Mouse (Mus musculus): ENCODE data around the gene Hsd17b12. TPM values are rescaled to one million over a fixed set of nuclear protein-coding genes. Genes with fewer than 3 reads are reported as not detected.

The Hsd17b12 gene
- total RNA-seq, 4 experiments from 2014 or later, result 17.5 to 19.1 (median 18.4) TPM

DNA sequence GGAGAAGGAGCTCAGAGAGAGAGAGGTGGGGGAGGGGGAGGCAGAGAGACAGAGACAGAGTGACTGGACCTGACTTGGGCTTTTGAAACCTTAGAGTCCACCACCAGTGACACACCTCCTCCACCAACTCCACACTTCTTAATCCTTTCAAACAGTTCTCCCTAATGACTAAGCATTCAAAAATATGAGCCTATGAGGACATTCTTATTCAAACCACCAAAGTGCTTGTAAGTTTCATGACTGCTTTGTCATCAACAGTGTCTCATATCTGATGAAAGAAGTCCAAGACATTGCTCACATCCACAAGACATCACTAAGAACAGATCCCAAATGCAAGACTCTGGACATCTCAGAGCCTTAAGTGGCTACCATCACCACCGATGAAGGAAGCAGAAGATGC lies 67.9 kb downstream of the Hsd17b12 start:
- DNase-seq (ENCODE audit: low spot score), result no peak

DNA sequence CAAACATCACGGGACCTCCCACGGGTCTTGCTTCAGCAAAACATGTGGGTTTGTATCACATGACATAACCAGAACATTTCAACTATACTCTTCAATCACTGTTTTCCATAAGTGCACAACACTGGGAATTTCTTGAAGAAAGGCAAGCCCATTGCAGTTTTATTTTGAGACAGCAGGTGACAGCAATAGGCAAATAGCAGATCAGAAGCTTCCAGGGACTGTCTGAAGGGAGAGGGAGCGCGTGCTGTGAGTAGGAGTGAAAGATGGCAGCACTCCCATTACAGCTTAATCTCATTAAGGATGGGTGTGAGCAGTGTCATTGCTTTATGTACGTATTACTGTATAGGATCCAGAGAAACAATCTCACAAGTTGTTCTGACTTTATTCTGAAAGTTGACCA lies 88.3 kb downstream of the Hsd17b12 start:
- DNase-seq (ENCODE audit: low spot score), result no peak

DNA sequence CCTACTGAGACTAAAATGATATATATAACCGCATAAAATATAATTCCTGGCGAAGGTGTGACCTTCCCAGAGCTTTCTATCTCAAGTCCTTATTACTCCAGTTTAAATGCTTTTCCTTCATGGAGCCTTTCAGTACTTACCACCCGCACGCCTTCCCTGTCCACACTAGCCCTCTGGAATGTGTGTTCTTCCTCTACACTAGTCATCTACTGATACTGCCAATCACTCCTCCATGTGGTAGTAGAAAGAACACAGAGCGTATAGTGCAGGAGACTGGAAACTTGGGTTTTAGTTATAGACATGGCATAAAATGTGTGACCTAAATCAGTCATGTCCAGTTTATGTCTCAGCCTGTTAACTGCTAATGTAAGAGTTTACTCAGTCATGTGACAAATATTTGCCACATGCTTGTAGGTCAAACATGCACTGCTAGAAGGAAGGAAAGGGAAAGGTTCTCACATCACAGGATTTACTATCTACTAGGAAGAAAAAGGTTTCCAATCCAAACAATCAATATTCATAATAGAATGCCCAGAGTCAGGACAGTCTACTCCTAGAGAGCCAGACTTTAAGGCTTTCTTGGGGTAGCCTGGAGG lies 91.1 kb downstream of the Hsd17b12 start:
- DNase-seq (ENCODE audit: low spot score), result no peak

DNA sequence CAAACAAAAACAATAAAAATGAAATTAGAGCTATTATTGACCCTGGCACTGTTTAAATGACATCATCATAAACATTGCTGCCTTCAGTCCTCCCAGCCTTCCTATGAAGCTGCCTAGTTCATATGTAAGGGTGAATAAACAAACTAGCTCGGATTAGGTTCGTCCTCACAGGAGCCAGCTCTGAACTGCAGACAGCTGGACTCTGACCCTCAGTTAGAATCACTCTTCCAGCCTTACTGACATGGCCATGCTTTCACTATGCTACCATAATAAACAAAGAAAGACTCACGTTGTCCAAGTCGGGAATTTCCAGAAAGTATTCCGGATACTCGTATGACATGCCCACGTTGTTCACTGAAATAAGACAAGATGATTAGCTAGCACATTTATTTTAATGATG lies 91.6 kb downstream of the Hsd17b12 start:
- DNase-seq (ENCODE audit: low spot score), result no peak

DNA sequence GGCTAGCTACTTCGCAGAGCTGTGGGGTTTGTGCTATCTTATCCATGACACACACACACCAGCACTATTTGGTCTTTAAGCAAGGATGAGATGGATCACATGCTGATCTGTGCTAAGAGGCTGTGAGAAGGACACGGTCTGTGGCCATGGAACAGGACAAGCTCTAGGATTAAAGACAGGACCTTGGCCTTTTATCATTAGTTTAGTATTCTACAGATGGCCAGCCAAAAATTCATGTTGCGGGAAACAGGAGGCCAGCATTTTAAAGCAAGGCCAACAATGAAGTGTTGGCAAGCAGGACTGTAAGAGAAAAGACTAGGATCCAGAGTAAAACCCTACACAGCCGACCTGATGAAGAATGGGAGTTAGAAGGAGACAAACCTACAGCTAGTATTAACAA lies 95.0 kb downstream of the Hsd17b12 start:
- DNase-seq (ENCODE audit: low spot score), result no peak

DNA sequence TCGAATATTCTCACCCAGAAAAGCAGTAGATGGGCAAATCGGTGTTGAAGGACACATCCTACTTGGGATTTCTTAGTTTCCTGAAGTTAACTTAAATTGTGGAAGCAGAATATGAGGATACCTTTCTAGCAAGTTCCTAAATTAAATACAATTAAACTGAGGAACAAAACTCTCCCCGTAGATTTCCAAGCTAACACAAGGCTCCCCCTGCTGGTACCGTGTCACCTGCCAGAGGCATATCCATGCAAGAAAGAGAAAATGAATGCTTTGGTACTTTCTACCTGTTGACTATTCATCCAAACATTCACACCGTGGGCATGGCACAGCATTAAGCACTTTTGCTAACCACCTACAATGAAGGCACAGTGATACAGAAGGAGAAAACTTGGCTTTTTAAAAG lies 98.3 kb downstream of the Hsd17b12 start:
- no peak for DNase-seq (ENCODE audit: low spot score)

DNA sequence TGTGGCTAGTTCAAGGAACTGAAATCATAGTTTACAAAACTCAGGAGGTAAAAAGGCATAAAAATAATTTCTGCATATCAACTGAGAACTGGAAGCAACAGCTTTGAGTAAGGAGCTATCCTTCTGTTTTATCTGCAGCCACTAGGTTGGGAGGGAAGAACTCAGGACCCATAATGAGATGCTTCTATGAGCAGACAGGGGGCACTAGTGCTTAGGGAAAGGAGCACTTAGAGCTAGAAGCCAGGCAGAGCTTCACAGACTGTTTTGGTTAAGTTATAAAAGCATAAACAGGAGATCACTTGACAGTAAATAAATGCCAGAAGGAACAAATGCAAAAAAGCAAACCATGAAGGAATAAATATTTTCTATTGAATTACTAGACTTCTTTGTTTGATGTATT lies 103.0 kb downstream of the Hsd17b12 start:
- peak; percentile 18 for DNase-seq (ENCODE audit: low spot score)

DNA sequence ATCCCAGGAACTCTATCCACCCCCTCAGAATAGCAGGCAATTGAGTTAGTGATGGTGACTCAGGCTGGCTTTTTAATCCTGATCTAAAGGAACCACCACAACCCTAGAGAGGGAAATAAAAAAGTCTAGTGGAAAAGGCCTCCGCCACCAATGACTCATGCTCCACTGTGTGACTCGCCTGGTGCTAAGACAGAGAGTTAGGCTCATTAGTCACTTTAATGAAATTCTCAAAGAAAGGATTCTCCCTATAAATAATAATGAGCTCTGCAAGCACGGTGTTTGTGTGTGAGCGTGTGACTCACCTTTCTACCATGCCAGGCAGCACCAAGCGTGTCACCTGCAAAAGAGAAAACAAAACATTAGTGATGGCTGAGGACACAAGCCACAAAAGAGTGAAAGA lies 105.8 kb downstream of the Hsd17b12 start:
- DNase-seq (ENCODE audit: low spot score), result no peak

DNA sequence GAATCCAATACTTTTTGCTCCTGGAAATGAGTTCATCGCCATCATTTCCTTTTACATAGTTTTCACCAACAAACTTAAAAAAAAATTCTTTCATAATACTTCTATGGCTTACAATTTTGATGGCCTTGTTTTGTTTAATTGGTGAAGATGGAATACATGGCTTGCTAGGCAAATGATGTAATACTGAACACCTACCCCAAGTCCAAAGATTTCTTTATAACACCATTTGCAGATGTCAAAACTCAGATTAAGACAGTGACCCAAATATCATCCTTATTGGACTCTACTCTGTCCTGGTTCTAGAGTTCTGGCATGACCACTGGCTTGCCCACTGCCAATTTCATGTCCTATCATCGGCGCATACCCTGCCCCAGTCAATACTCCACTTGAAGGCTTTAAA lies 106.9 kb downstream of the Hsd17b12 start:
- DNase-seq (ENCODE audit: low spot score), result no peak

DNA sequence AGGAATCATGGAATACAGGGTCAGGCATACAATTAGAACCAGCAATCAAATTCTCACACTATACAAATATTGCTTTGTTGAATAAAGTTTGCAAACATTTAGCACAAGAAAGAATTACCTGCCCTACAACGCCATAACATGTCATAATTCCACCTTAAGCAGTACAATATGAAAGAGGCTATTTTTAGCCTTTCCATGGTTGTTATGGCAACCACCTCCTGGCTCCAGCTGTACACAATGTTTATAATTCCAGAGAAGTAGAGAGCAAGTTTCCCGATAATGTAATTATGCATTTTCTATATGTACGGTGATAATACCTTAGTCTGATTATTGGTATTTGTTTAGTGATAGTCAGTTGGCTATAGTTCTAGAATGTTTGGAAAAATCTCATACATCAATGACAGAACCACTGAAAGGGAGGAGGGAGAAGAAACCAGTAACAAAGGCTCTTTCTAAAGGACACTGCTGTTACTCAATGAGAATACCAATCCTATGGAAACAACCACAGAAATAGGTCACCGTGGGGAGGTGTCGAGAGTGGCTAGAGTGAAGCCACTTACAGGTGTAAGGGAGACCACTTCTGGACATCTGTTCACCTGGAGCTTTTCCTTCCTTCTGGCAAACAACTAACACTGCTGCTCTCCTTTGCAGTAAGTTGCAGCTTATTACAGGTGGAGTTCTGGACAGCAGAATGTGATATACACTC lies 108.1 kb downstream of the Hsd17b12 start:
- no peak for DNase-seq (ENCODE audit: low spot score)

DNA sequence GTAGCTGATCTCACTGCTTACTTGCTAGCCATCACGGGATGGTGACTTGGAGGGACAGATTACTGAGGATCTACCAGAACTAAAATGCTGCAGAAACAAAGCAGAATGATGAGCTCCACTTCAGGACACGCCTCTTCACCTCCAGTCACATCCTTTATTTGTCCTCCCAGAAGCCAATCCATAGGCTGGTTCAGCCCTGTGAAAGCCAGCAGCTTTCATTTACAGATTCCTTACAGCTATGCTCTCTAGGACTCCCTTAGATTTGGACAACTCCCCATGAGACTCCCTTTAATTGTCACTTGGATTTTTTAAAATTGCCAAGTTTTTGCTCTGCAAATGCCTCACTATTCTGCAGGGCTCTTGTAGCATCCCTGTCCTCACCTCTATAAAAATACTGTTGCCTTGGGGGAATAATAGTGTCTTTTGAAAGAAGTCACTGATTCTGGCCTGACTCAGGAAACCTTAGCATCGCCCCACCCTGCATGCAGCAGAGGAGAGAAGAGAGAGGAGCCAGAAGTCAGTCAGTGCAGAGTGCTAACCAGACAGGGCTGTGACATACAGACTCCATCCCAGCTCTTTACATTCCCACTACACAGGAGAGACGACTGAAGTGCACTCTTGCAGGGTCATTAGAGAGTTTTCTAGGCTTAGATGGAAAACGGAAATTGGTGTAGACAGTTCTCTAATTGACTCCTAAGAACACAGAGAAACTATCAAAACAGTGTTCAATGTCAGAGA lies 108.9 kb downstream of the Hsd17b12 start:
- no peak for DNase-seq (ENCODE audit: low spot score)

DNA sequence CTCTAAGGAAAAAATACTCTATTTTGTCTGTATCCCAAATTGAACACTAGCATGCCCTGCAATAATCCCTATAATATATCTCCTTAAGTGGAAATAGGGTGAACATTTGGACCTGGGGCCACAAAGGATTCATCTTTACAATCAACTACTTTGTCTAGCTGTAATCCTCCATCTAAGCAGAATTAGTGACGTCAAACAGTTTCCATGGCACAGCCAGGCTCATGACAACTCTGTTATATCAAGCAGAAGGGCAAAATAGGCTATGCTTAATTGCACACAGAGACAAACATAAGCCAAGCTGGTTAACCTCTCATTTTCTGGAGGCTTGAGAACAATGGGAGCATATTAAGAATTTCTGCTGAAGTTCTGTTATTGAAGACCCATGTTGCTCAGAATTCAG lies 109.5 kb downstream of the Hsd17b12 start:
- DNase-seq (ENCODE audit: low spot score), result no peak

DNA sequence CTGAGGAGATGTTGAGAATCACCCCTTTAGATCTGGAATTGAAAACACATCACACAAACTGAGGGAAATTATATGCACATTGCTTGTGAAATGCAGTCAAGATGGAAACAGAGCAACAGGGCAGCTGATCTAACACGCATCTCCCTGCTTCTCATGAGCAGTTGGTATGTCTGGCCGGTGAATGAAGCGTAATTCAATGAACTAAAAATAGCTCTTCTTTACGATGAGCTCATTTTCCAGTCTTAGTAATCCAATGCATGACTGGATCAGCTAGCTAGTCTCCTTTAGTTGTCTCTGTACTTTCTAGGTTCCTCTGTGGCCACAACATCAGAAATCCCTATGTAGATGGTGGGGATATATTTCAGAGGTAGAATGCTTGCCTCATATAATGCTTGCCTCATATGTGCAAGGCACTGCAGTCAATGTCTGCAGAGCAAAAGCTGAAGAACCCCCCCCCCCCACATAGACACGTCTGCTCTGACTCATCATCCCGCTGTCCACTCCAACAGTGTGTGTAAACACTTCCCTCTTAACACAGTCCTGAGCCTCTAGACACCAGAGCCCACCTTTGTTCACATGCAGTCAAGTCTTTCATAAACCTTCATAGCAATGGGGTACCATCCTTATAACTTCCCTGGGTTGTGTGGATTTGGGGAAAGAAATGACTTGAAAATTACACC lies 112.2 kb downstream of the Hsd17b12 start:
- DNase-seq (ENCODE audit: low spot score), result peak; percentile 27

DNA sequence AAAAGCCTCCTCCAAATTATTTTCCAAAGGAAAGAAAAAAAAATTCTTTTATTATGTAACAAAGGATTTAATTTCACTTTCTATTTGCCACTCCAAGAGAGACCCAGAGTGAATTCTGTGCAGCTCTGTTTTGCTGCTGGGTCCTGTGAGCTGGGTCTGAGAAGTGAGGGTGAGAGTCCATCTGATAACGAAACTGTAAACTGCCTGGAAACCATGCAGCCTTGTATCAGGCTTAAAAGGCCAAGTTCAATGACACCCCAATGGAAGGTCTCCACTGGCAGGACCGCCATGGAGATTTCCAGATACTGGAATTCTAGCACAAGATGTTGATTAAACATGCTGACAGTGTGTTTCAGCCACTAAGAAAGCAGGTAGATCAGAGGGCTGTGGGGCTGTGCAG lies 113.6 kb downstream of the Hsd17b12 start:
- no peak for DNase-seq (ENCODE audit: low spot score)

DNA sequence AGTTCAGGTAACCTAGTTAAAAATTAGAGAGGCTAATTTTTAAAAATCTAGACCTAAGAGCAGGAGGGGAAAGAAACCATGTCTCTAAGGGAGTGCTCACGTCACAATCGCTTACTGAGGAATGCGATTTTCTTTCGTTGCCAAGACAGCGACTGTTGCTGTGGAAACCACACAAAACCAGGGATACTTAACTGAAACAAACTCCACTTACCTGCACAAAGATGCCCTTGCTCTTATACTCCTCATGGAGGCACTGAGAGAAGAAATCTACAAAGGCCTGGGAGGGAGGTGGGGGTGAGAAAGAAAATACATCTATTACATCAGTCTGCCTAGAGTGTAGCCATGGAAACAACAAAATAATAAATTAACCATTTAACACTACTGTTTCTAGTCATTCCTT lies 114.1 kb downstream of the Hsd17b12 start:
- DNase-seq (ENCODE audit: low spot score), result no peak

DNA sequence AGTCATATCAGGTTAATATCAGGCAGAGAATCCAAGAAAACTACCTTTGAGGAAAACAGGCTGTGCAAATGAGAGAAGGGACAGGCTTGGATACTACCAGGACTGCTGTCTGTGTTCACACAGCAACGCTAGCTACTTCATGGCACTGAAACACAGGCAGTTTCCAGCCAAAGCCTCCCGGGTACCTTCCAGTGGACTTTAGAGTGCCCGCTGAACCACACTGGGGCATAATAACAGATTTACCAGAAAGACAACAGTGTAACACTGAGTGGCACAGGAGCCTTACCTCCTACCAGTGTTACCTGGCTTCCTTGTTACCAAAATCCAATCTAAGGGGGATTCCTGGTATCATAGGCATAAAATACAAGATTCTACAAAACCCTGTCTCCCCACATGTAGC lies 115.3 kb downstream of the Hsd17b12 start:
- no peak for DNase-seq (ENCODE audit: low spot score)

DNA sequence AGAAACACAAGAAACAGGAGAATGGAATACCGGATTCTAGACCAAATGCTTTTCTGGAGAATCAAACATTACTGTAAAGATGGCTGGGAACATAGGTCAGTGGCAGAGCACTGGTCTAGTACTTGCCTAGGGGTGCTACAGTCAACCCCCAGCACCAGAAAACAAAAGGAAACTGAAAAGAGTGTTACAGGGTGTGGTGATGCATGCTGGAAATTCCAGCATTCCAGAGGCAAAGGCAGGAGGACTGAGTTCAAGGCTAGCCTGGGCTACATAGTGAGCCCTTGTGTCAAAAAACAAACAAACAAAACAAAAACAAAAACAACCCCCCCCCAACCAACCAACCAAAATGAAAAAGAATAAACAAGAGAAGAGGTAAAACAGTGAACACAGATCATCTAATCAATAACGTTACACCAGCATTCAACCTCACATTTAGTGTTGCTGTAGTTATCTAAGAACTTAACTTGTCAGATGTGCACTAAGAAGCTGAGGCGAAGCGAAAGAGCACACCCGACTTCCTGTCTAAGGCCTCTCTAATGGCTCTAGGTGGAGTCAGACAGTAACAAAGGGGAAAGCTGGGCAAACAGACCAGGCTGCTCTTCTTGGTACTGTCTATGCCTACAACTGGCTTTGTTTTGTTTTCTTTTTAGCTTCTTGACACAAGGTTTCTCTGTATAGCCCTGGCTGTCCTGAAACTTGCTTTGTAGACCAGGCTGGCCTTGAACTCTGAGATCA lies 117.2 kb downstream of the Hsd17b12 start:
- DNase-seq (ENCODE audit: low spot score), result no peak

DNA sequence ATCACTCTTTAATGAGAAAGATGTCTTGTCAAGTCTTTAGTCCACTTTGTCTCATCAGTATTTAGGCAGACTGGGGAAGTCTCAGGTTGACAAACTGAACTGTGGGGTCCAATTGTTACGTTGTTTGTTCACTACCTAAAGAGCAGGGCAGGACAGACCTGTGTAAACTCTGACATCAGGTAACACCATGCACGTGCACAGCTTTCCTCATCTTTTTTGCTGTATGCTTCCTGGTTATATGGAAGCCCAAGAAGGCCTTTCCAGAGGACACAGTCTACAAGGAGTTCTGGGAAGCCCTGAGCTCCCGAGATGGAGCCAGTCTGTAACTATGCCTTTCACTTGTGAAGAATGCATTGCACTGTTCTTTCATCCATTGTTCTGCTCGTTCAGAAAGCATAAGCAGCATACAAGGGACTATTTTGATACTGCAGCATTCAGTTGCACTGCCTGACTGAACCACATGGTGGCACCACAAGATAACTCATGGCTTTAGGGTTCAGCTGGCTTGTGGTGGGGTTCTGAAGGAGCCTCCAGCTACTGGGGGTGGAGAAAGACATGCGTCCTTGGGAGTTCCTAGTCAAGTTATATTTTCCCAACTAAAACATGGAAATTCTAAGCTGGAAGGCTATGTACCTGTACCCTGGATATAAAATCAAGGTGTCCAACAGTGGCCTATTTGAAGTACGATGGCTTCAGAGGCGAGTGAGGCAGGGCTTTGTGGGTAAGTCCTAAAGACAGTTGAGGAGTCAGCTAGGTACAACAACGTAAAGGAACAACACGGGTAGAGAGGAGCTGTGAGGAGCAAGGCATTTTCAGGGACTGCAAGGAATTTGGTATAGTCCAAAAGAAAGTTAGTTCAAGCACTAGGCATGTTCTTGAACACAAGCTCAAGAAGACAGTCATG lies 122.1 kb downstream of the Hsd17b12 start:
- DNase-seq (ENCODE audit: low spot score), result peak; percentile 66

DNA sequence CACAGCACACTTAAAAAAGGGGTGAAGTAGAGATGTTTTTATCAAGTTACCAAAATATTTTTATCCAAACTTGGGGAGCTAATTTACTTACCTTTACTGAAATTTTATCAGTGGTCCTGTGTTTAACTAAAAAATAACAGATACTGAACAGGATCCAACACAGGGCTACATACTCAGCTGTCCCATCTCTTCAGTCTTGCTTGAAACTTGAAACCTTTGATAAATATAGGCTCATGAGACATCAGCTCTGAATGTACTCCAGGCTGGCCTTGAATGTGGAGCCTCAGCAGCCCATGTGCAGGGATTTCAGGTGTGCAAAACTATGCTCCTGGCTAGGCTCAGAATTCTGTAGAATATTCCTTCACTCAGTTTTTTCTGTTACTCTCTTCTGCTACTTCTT lies 127.2 kb downstream of the Hsd17b12 start:
- no peak for DNase-seq (ENCODE audit: low spot score)

DNA sequence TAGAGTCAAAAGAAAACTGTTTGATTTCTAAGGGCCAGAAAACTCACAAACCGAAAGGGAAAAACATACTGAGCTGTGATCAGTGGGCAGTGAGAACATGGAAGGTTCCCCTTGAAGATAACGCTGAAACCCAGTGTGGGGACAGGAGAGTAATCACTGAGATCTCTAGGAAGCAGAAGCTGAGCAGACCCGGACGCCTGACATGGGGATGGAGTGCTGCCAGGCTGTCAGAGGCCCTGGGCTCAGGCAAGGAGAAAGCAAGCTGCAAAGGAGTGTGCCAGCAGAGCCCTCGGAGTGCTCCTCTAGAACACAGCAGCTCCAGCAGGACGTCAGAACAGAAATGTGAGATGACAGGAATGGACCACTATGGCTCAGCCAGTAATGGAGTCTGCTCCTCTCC lies 133.1 kb downstream of the Hsd17b12 start:
- no peak for DNase-seq (ENCODE audit: low spot score)
